Mouse (Mus musculus) heart, postnatal 14 days (tissue): ENCODE measurements around the gene Amotl1. TPM values are rescaled to one million over a fixed set of nuclear protein-coding genes. Genes with fewer than 3 reads are reported as not detected.
"Not testable (repeated sequence)": the region's sequence is repeated elsewhere in the genome, so short reads cannot be mapped to it uniquely, and the experiment has no call there.

Experiments used
- DNase-seq, 2 experiments: peaks; one replicate each; pipeline ENCODE4 v3.0.0; 2021 to 2022
- intact Hi-C: fragments of 180-260 bp; cut with DNase I; formaldehyde crosslinking; loops from one replicate; pipeline ENCODE4 v1.15.1; 2025
- total RNA-seq, 2 experiments: library from RNA; stranded (reverse); gene quantifications; 2 replicates each; pipeline ENCODE4 v1.2.3; 2021

Gene Amotl1
- total RNA-seq, 2 experiments from 2014 or later, result 54.1 to 55.8 TPM

- intact Hi-C loops, result loop anchor here (5.0 kb wide), 1 partner anchor 1774 kb away; no protein-coding TSS in a partner anchor
- DNase-seq, result peak; percentile 59 to 66
These were observed 36.3 kb downstream of the Amotl1 start for GRCm38 (mm10) chr9:14608521-14608920.

DNA sequence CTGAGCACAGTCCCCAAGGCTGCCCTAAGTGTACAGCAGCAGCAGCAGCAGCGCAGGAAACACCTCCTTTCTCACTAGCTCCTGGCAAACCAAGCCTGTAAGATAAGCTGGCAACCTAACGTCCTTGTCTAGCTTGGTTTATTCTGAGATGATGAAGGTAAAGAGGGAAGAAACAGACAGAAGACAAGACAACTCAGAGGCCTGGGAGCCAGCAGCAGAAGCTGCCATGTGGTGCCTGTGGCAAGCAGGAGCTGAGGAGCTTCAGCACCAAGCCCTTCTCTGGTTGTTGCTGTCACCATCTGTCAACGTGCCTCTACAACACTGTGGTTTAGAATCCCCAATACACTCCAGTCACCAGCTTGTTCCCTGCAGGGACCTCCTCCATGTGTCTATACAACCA lies 37.4 kb downstream of the Amotl1 start:
- intact Hi-C loops, result loop anchor here (5.0 kb wide), 1 partner anchor 1775 kb away; no protein-coding TSS in a partner anchor
- no peak for DNase-seq

DNA sequence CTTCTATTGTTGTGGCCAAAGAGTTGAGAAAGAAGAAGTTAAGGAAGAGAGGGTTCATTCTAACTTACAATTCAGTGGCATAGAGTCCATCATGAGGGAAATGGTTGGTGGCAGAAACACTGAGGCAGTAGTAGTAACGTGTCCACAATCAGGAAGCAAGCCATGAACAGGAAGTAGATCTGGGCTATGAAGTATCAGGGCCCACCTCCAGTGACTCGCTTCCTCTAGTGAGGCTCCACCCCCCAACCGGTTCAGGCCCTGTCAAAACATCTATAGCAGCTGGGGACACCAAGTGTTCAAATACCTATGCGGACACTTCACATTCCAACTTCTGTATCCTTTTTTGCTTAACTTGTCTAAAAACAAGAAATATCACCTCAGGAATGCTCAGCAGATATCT lies 38.9 kb downstream of the Amotl1 start:
- no peak for DNase-seq
- intact Hi-C loops, result loop anchor here (5.0 kb wide), 1 partner anchor 1776 kb away; no protein-coding TSS in a partner anchor

- intact Hi-C loops, result no loop called here
- no peak for DNase-seq
These were observed 40.5 kb downstream of the Amotl1 start for GRCm38 (mm10) chr9:14604363-14604762.

- intact Hi-C loops, result no loop called here
- DNase-seq, result no peak
These were observed 41.4 kb downstream of the Amotl1 start for GRCm38 (mm10) chr9:14603475-14603874.

GRCm38 (mm10) chr9:14599799-14600198 lies 45.1 kb downstream of the Amotl1 start:
- DNase-seq, result no peak
- intact Hi-C loops, result no loop called here

DNA sequence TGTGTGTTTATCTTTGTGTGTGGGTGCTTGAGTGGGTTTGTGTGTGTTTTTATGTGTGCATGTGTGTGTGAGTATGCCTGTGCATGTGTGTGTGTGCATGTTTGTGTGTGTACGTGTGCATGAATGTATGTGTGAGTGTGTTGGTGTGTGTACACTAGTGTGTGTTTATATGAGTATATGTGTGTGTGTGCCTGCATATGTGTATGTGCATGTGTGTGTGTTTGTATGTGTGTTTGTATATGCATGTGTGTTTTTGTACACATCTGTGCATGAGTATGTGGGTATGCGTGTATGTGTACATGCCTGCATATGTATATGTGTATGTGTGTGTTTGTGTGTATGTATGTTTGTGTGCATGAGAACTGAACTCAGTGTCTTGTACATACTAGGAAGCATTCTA lies 46.7 kb downstream of the Amotl1 start:
- intact Hi-C loops, result no loop called here
- DNase-seq, result no peak

DNA sequence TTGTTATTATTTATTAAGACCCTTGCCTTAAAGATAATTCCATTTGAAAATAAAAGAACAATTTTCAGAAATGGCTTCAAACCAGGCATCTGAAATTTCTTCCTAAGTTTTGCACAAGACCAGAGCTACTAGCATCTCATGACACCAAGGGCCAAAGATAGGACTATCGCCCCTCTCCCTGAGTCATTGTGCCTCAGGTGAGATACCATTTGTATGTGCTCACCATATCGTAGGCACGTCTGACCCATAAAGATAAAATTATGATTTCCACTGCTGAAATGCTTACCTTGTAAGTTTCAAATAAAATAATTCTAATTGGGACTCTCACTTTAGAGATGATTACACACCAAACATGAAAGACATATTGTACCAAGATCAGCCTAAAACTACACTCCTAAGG lies 47.4 kb downstream of the Amotl1 start:
- intact Hi-C loops, result no loop called here
- no peak for DNase-seq

DNA sequence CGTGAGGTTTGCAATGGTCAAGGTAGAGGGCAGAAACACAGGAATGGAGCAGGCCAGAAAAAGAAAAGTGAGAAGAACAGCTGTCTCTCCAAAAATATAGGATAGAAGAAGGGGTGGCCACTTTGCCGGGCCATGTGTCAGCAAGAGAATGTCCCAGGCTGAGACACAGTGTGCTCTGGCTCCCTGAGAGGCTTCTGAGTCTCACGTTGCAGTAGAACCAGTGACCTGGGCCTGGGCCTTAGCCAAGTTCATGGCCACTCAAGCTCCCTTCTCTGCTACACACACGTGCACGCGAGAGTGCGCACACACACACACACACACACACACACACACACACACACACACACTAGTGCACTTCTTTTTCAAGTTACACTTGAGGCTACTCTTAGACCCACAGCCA lies 48.0 kb downstream of the Amotl1 start:
- no peak for DNase-seq
- intact Hi-C loops, result no loop called here

DNA sequence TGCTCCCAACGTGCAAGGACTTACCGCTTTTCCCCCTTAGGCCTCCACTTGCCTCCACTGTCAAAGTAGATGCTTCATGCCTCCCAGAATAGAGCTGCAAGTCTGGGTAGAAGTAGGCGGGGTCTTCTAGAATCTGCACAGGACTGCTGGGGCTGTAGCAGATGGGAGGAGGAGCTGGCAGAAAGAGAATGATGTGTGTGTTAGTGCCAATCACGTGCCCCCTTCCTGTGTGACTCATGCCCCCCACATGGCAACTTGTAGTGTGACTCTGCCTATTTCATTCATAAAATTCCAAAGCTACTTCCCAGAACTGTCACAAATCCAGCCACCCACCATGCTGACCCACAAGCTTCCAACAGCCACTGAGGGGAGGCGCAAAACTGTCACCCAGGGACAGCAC lies 48.4 kb downstream of the Amotl1 start:
- no peak for DNase-seq
- intact Hi-C loops, result no loop called here

DNA sequence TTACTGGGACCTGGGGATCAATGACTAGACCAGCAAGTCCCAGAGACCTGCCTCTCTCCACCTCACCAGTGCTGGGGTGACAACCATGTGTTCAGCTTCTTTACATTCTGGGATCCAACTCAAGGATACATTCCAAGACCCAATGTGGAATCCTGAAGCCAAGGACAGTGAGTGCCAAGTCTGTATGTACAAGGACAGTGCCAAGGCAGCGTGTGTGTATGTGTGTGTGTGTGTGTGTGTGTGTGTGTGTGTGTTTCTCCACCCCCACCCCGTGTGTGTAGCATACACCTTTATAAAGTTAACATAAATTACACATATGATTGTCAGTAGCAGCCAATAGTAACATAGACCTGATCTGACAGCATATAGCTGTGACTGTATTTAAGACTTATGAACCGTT lies 49.0 kb downstream of the Amotl1 start:
- intact Hi-C loops, result no loop called here
- DNase-seq, result no peak

GRCm38 (mm10) chr9:14593880-14594279 lies 51.0 kb downstream of the Amotl1 start:
- intact Hi-C loops, result no loop called here
- no peak for DNase-seq

GRCm38 (mm10) chr9:14590666-14591065 lies 54.2 kb downstream of the Amotl1 start:
- no peak for DNase-seq
- intact Hi-C loops, result no loop called here

DNA sequence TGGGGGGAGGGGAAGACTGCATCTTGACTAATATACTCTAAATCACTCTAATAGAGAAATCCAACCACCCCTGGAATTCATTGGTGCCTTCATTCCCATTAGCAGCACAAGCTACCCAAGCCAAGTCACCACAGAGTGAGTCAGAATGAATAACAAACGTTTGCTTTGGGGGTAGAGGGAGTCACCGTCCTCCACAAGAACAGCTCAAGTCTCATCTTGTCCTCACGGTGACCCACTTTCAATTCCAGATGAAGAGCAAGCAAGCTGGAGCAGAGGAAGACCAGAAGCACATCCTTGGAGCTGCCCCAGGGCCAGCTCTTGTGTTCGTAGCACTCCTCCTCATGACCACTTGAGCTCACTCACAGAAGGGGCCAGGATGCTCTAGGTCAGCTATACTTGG lies 56.2 kb downstream of the Amotl1 start:
- no peak for DNase-seq
- intact Hi-C loops, result no loop called here

- intact Hi-C loops, result no loop called here
- DNase-seq, result no peak
These were observed 59.2 kb downstream of the Amotl1 start for GRCm38 (mm10) chr9:14585702-14586101.

DNA sequence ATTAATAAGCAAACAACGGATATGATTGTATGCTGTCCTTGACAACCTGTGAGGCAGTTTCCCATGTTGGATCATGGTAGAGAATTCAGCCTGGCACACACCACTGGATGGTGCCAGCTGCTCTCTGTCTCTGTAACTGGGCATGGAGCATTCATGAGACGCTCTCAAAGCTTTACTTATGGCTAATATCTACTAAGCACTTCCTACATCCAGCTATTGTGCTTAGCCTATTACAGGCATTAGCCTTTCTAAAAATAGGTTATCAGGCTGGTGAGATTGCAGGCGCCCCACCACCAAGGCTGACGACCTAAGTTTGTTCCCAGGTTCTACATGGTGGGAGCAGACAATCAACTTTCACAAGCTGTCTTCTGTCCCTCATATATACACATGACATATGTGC lies 65.9 kb downstream of the Amotl1 start:
- intact Hi-C loops, result no loop called here

DNA sequence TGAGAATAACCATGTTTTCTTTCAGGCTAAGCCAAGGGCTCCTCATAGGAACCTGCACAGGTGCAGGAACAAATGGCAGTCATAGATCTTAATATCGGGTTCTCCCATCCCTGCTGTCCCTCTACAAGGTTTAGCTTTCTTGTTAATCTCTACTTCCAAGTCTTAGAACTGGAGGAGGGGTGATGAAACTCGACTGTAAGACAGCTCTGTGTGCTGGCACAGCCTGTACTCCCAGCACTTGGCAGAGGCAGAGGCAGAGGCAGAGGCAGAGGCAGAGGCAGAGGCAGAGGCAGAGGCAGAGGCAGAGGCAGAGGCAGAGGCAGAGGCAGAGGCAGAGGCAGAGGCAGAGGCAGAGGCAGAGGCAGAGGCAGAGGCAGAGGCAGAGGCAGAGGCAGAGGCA lies 68.5 kb downstream of the Amotl1 start:
- DNase-seq, intact Hi-C loops: not testable (repeated sequence)

More for the DNA sequence above, 65.9 kb downstream of the Amotl1 start:
- DNase-seq, result no peak

- DNase-seq, result no peak
- intact Hi-C loops, result no loop called here
These were observed 70.0 kb downstream of the Amotl1 start for GRCm38 (mm10) chr9:14574760-14575399.

DNA sequence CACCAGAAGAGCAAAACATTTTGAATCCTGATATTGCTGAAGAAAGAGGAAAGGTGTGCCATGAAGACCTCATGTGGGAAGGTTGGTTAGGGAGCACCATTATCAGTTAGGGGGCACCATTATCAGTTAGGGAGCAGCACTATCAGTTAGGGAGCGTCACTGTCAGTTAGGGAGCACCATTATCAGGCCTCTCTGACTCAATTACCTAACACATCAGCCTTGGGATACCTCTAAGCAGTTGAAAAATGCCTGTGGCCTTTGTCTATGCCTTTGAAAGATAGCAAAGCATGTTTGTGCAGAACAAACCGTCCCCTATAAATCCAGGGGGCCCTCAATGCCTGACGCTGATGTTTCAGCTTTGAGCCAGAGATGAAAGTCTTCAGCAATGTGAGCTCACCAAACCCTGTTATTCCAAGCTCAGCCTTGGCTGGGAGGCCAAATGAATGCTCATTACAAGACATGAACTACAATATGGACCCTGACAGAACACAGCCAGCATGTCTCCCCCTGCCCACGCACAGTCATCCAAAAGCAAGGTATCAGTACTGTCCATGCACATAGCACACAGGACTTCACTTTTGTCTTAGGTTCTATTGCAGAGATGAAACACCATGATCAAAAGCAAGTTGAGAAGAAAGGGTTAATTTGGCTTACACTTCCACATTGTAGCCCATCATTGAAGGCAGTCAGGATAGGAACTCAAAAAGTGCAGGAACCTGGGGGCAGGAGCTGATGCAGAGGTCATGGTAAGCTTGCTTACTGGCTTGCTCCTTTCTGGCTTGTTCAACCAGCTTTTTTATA lies 75.5 kb downstream of the Amotl1 start:
- intact Hi-C loops, result no loop called here
- no peak for DNase-seq

GRCm38 (mm10) chr9:14568487-14568886 lies 76.4 kb downstream of the Amotl1 start:
- DNase-seq, result no peak

GRCm38 (mm10) chr9:14564486-14564885 lies 80.4 kb downstream of the Amotl1 start:
- intact Hi-C loops, result no loop called here
- DNase-seq, result no peak

More at GRCm38 (mm10) chr9:14568487-14568886, 76.4 kb downstream of the Amotl1 start:
- intact Hi-C loops, result no loop called here

GRCm38 (mm10) chr9:14563351-14563750 lies 81.5 kb downstream of the Amotl1 start:
- intact Hi-C loops, result no loop called here
- no peak for DNase-seq
